Mouse (Mus musculus) hindbrain, embryonic 12.5 days (tissue): Measurements from ENCODE around the gene Parp16. TPM values are rescaled to one million over a fixed set of nuclear protein-coding genes. Genes with fewer than 3 reads are reported as not detected.

Source experiments
- ATAC-seq: fragments of 200-750 bp; cut with Nextera tagmentation; 2 replicates; pipeline ENCODE4 v1.8.0; 2017; ENCODE audit warnings: moderate TSS enrichment; ENCODE audit not compliant: low FRiP score
- H3K27ac ChIP-seq: fragments of 300-500 bp; sonication (generic); 2 replicates; pipeline ENCODE4 v1.5.1; 2016; ENCODE audit warnings: mild to moderate bottlenecking
- H3K27me3 ChIP-seq: fragments of 300-500 bp; sonication (generic); 2 replicates; pipeline ENCODE4 v1.6.1; 2016; ENCODE audit warnings: mild to moderate bottlenecking
- H3K36me3 ChIP-seq: fragments of 300-500 bp; sonication (generic); 2 replicates; pipeline ENCODE4 v1.6.1; 2016; ENCODE audit warnings: mild to moderate bottlenecking
- H3K4me1 ChIP-seq: fragments of 300-500 bp; sonication (generic); 2 replicates; pipeline ENCODE4 v1.6.1; 2016
- H3K4me2 ChIP-seq: fragments of 300-500 bp; sonication (generic); replicated peaks from 2 replicates; pipeline ENCODE4 v1.6.1; 2016; ENCODE audit warnings: mild to moderate bottlenecking
- H3K4me3 ChIP-seq: fragments of 300-500 bp; sonication (generic); 2 replicates; pipeline ENCODE4 v1.5.1; 2016; ENCODE audit warnings: mild to moderate bottlenecking
- H3K9ac ChIP-seq: fragments of 300-500 bp; sonication (generic); 2 replicates; pipeline ENCODE4 v1.6.1; 2016; ENCODE audit warnings: mild to moderate bottlenecking, moderate library complexity
- H3K9me3 ChIP-seq: fragments of 300-500 bp; sonication (generic); replicated peaks from 2 replicates; pipeline ENCODE4 v1.6.1; 2016; ENCODE audit warnings: mild to moderate bottlenecking
- WGBS: fragments of 180-500 bp; shearing (Covaris S2); methylation state at CpG from one replicate; pipeline ENCODE4 v1.1.7; 2016; 5-methylcytosine and 5-hydroxymethylcytosine counted together
- polyA plus RNA-seq: library from polyadenylated mRNA; unstranded; fragments of >200 nt; fragmentation: Nextera tagmentation; extraction: Ambion mirVana; gene quantifications from 2 replicates; pipeline ENCODE4 v1.2.1, GENCODE M21; 2016

The Parp16 gene
- polyA plus RNA-seq, 1 experiment from 2014 or later: 5.8 TPM

DNA sequence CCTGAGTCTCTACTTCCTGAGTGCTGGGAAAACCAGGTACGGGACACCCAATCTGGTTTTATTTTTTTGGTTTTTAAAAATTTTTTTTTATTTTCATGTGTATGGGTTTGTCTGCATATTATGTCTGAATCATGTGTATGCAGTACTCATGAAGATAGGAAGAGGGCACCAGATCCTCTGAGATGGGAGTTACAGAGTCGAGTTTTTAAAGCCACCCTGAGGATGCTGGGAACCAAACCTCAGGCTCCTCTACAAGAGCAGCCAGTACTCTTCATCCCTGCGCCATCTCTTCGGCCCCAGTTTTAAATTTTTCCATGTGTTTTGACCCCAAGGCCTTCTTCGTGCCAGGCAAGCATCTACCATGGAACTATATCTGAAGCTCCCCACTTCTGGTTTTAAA lies 44.6 kb downstream of the Parp16 start:
- Histone ChIP-seq H3K9me3 (no peaks in the 10 kb centered on the region), H3K36me3 (0 out of 2 replicates have a peak, but pooled peaks cover 4% of the 10 kb centered on the region), H3K4me3 (no peak overlapping the region), H3K27ac (no peak overlapping the region), H3K4me1 (peaks cover 14% of the 10 kb centered on the region), H3K4me2 (no peak overlapping the region), H3K27me3 (no peaks in the 10 kb centered on the region), H3K9ac (no peak overlapping the region)
- ATAC-seq: no peak
- 93% methylated on average over 5 of the region's 5 CpGs for WGBS

DNA sequence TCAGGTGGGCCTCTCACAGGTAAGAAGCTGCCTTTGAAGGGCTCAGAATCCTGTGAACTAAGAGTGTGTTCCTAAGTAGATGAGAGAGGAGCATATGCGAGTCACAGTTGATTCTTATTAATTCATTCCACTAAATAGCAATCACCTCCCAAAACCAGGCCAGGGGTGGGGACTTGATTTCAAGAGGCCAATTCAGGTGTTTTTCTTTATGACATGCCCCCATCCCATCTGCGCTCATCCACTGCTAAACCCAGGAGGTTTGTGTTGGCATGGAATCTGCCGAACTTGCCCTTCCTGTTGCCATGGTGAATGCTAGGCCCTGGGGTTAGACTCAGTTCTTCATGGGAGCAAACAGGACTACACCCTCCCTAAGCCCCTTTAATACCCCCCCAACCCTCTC lies 45.4 kb downstream of the Parp16 start:
- H3K27me3 ChIP-seq: no peaks in the 10 kb centered on the region
- 79% methylated on average over 3 of the region's 3 CpGs for WGBS
- no peak overlapping the region for H3K4me3 ChIP-seq
- ATAC-seq: no peak
- 0 out of 2 replicates have a peak, but pooled peaks cover 4% of the 10 kb centered on the region for H3K36me3 ChIP-seq
- H3K27ac ChIP-seq: no peak overlapping the region
- peaks cover 14% of the 10 kb centered on the region for H3K4me1 ChIP-seq
- no peaks in the 10 kb centered on the region for H3K9me3 ChIP-seq
- H3K9ac ChIP-seq: no peak overlapping the region
- H3K4me2 ChIP-seq: no peak overlapping the region

DNA sequence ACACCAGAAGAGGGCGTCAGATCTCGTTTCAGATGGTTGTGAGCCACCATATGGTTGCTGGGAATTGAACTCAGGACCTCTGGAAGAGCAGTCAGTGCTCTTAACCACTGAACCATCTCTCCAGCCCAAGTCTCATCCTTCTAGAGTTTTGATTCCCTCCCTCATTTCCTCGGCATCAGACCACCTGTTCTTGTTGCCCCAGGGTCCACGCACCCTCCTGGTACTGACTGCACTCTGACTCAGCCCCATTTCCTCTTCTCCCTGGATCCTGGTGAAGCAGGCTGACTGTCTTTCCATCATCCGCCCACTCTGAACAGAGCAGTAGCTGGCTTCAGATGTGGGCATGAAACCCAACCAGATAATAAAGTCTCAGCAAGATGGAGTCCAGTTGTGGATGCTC lies 46.8 kb downstream of the Parp16 start:
- 73% methylated on average over 5 of the region's 5 CpGs for WGBS
- Histone ChIP-seq H3K27me3 (no peaks in the 10 kb centered on the region), H3K4me1 (peaks cover 14% of the 10 kb centered on the region), H3K4me2 (no peak overlapping the region), H3K9ac (no peak overlapping the region), H3K9me3 (no peaks in the 10 kb centered on the region), H3K36me3 (0 out of 2 replicates have a peak, but pooled peaks cover 4% of the 10 kb centered on the region), H3K27ac (no peak overlapping the region), H3K4me3 (no peak overlapping the region)
- ATAC-seq: no peak

DNA sequence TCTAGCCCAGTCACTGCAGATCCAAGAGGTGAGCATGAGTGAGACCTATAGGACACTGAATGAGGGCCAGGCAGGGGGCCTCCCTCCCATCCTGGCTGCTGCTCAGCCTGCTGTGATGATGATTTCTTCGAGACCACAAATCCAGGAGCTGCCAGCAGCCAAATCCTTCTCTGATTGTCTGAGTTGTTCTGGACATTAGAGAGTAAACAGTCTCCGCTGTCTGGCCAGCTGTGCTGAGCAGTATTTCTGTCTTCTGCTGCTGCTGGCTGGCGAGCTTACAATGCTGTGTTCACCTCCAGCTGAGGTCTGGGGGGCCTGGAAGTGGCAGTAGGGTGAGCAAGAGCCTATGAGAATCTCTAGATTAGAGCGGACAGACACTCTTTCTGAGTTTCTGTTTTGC lies 48.1 kb downstream of the Parp16 start:
- 63% methylated on average over 4 of the region's 4 CpGs for WGBS
- peaks cover 10% of the 10 kb centered on the region; the same call in 1 of the 2 replicates for H3K4me1 ChIP-seq
- ATAC-seq: no peak
- H3K36me3 ChIP-seq: no peaks in the 10 kb centered on the region
- no peaks in the 10 kb centered on the region for H3K9me3 ChIP-seq
- no peaks in the 10 kb centered on the region for H3K27me3 ChIP-seq
- no peak overlapping the region for H3K9ac ChIP-seq
- H3K4me2 ChIP-seq: no peak overlapping the region
- 0 out of 2 replicates have a peak overlapping the region, but pooled peaks have one; percentile 44 for H3K27ac ChIP-seq
- H3K4me3 ChIP-seq: no peak overlapping the region

DNA sequence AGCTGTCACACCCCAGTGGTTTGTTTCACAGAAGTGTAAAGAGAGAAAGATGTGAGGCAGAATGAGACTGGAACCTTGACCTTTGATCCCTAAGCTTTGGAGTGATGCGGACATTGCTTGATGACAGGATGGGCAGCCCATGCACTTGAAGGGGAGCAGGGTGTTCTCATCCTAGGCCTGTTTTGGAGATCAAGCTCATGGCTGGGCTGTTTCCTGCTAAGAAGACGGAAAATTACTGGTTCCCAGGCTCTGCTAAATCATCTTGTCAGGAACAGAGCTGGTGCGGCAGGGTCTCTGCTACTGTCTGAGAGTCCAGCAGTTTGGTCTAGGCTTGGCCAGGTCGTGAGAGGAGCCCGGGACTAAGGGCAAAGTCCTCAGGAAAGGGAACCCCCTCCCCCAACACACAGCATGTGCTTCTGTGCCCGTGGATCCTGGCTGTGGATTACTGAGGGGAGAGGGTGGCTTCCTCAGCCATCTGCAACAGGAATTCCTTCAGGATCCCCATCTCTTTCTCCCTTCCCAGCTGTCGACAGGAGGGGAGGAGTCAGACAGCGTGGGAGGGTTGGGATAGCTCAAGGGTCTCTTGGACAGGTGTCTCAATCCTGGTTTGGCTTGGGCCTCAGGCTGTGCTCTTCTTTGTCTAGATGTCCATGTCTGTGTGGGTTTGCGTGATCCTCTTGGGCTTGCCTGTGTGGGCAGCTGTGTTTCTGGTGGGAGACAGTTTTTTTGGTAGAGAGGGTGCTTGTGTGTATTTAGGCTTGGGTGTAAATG lies 49.1 kb downstream of the Parp16 start:
- Histone ChIP-seq H3K9ac (no peak overlapping the region), H3K27me3 (no peaks in the 10 kb centered on the region), H3K27ac (no peak overlapping the region), H3K4me3 (no peak overlapping the region), H3K4me2 (no peak overlapping the region), H3K9me3 (no peaks in the 10 kb centered on the region), H3K4me1 (peaks cover 10% of the 10 kb centered on the region; the same call in 1 of the 2 replicates), H3K36me3 (no peaks in the 10 kb centered on the region)
- 62% methylated on average over 9 of the region's 9 CpGs for WGBS
- no peak for ATAC-seq

DNA sequence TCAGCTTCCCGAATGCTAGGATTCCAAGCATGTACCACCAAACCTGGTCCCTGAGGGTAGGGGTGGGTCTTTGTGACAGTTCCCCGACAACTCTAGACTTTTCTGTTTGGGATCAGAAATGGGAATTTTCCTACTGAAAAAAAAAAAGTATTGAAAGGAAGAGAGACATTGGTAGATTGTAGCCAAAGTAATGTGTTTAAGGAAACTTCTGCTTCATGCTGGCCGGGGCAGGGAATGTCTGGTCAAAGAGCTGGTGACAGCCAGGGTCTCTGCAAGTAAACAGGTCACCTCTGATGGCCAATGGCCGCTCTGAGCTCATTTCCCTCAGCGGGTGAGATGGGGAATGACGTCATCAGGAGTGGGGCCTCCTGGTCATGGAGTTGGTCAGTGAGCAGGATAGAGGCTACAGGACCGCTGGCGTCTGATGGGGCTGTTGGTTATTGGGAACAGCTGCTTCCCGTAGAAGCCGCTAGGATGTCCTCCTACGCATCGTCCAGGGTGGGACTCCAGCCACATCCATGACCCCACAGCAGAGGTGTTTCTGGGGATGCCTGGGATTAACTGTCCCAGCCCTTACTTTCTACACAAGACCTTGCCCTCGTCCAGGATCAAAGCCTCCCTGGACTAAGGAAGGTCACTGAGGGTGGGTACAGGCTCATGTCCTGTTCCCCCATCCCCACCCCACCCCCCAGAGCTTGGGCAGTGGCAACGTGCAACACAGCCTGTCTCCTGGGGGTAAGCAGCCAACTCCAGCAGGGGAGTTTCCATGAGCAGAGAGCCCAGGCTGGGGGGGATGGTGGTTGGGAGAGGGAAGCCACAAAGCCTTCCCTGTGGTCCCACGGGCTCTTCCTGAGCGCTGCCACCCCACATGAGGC lies 52.6 kb downstream of the Parp16 start:
- ATAC-seq: no peak
- no peak overlapping the region for H3K4me2 ChIP-seq
- 78% methylated on average over 16 of the region's 16 CpGs for whole genome bisulfite sequencing
- H3K9ac ChIP-seq: no peak overlapping the region
- no peaks in the 10 kb centered on the region for H3K9me3 ChIP-seq
- H3K27ac ChIP-seq: no peak overlapping the region
- H3K4me3 ChIP-seq: no peak overlapping the region
- H3K36me3 ChIP-seq: no peaks in the 10 kb centered on the region
- no peaks in the 10 kb centered on the region for H3K4me1 ChIP-seq
- H3K27me3 ChIP-seq: no peaks in the 10 kb centered on the region

DNA sequence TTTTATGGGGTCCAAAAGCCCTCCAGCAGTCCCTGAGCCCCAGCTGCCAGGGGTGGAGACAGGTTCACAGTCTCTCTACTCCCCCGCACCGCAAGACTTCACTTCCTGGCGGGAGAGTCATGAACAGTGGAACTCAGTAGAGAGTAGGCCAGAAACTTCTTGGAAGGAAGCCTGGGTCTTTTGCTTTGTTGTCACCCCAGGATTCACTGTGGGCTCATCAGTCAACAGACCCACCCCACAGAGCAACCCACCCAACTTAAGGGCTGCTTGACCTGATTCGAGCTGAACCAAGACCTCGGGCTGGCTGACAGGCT lies 53.2 kb downstream of the Parp16 start:
- H3K9me3 ChIP-seq: no peaks in the 10 kb centered on the region

DNA sequence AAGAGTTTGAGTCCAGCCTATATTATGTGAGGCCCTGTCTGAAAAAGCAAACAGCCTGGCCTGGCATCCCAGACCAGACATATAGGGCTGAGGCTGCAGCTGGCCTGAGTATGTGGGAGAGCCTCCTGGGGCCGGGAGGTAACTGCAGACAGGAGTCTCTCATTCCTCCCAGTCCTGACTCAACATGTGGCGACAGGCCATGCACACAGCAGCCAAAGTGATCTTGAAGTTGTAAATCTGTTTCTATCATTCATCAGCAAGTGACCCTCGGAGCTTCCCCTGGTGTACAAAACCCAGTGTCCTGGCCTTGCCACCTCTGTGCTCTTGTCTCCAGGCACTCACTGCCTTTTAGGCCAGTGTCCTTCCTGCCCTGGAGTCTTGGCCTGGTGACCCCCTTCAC lies 56.9 kb downstream of the Parp16 start:
- Histone ChIP-seq H3K27ac (no peak overlapping the region), H3K27me3 (no peaks in the 10 kb centered on the region), H3K9me3 (no peaks in the 10 kb centered on the region), H3K4me2 (no peak overlapping the region), H3K9ac (no peak overlapping the region), H3K4me3 (no peak overlapping the region), H3K4me1 (no peaks in the 10 kb centered on the region), H3K36me3 (no peaks in the 10 kb centered on the region)
- 85% methylated on average over 3 of the region's 3 CpGs for WGBS
- ATAC-seq: no peak

More for the DNA sequence above, 53.2 kb downstream of the Parp16 start:
- no peak for ATAC-seq
- Histone ChIP-seq H3K9ac (no peak overlapping the region), H3K27ac (no peak overlapping the region), H3K4me2 (no peak overlapping the region), H3K27me3 (no peaks in the 10 kb centered on the region), H3K36me3 (no peaks in the 10 kb centered on the region), H3K4me1 (no peaks in the 10 kb centered on the region), H3K4me3 (no peak overlapping the region)
- 84% methylated on average over 5 of the region's 5 CpGs for WGBS

DNA sequence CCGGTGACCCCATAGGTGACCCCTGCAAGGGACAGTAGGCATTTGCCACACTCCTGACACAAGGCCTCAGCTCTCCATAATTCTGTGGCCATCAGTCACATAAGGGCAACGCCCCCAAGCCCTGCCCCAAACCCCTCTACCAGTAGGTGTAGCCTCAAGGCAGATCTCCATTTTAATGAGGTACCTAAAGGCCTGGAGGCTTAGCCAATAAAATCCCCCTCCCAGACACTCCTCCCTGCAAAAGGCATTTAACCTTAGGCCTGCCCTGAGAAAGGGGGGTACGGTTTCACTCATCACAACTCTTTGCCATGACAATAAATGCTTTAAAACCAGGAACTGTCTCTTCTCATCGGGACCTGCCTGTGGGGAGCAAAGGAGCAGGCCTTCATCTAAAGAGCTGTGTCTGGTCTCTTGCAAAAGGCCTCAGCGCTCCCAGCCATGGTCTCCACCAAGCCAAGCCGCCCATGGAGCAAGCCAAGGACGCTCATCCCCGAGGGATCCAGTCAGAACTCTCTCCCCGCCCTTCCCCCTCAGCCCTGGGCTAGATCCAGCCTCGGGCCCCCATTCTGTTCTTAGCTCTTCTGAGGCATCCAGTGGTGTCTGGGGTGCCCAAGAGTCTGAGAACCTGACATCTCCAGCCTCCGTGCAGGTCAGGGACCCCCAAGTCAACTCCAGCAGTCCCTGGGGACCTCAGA lies 60.9 kb downstream of the Parp16 start:
- WGBS: 70% methylated on average over 11 of the region's 11 CpGs
- Histone ChIP-seq H3K36me3 (no peaks in the 10 kb centered on the region), H3K27me3 (0 out of 2 replicates have a peak, but pooled peaks cover 2% of the 10 kb centered on the region), H3K9me3 (no peaks in the 10 kb centered on the region), H3K9ac (no peak overlapping the region), H3K4me2 (no peak overlapping the region), H3K4me1 (no peaks in the 10 kb centered on the region), H3K4me3 (no peak overlapping the region), H3K27ac (no peak overlapping the region)
- ATAC-seq: no peak

DNA sequence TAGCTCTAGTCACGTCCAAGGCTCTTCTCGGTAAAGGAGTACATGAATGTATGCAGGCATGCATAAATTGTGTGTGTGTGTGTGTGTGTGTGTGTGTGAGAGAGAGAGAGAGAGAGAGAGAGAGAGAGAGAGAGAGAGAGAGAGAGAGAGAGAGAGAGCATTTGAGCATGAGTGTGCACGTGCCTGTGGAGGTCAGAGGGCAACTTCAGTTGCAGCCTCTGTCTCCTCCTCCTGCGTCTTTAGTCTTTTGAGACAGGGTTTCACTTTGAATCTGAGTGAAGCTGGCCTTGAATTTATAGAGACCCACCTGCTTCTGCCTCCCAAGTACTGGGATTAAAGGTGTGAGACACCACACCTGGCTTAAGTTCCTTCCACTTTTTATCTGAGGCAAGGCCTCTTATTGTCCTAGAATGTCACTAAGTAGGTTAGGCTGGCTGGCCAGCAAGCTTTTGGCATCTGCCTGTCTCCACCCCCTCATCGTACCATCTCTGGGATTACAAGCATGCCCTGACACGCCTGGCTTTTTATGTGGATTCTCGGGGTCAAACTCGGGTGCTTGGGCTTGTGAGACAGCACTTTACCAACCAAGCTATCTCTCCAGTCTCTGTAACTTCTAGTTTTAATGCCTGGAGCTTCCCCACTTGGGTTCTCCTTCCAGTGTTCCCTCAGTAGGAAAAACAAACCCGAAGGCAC lies 62.2 kb downstream of the Parp16 start:
- H3K27me3 ChIP-seq: 0 out of 2 replicates have a peak, but pooled peaks cover 2% of the 10 kb centered on the region
- H3K36me3 ChIP-seq: no peaks in the 10 kb centered on the region
- H3K27ac ChIP-seq: no peak overlapping the region
- H3K4me1 ChIP-seq: no peaks in the 10 kb centered on the region
- WGBS: 75% methylated on average over 9 of the region's 9 CpGs
- H3K9me3 ChIP-seq: no peaks in the 10 kb centered on the region
- no peak overlapping the region for H3K9ac ChIP-seq
- ATAC-seq: no peak
- no peak overlapping the region for H3K4me3 ChIP-seq
- H3K4me2 ChIP-seq: no peak overlapping the region

DNA sequence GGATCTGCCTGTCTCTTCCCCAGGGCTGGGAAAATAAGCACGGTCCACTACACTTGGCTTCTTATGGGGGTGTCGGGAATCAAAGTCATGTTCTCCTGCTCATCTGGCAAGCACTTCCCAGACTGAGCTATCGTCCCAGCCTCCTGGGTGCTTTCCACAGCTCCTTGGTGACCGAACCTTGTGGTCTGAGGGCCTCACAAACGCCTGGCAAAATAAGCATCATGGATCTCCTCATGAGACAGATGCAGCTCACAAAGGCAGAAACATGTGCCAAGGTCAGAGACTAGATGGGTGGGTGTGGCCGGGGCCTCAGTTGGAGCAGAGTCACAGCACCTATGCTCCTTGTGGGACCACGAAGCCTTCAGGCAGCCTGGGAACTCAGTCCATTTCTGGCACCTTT lies 64.2 kb downstream of the Parp16 start:
- Histone ChIP-seq H3K36me3 (no peaks in the 10 kb centered on the region), H3K27ac (no peak overlapping the region), H3K9me3 (no peaks in the 10 kb centered on the region), H3K27me3 (0 out of 2 replicates have a peak, but pooled peaks cover 2% of the 10 kb centered on the region), H3K4me2 (no peak overlapping the region), H3K4me1 (no peaks in the 10 kb centered on the region), H3K4me3 (no peak overlapping the region), H3K9ac (no peak overlapping the region)
- WGBS: 83% methylated on average over 7 of the region's 7 CpGs
- ATAC-seq: no peak
